Mouse (Mus musculus) midbrain, embryonic 12.5 days (tissue): ENCODE measurements around the gene Kdm2b. TPM values are rescaled to one million over a fixed set of nuclear protein-coding genes. Genes with fewer than 3 reads are reported as not detected.
A peak's percentile ranks its signal among the peaks of the same experiment; 100 is the strongest.

Experiments used
- ATAC-seq: fragments of 200-750 bp; cut with Nextera tagmentation; 2 replicates; pipeline ENCODE4 v1.8.0; 2017; ENCODE audit warnings: low read depth, moderate TSS enrichment, moderate library complexity; ENCODE audit not compliant: low FRiP score
- H3K27ac ChIP-seq: fragments of 300-500 bp; sonication (generic); replicated peaks from 2 replicates; pipeline ENCODE4 v1.5.1; 2016; ENCODE audit warnings: mild to moderate bottlenecking
- H3K27me3 ChIP-seq: fragments of 300-500 bp; sonication (generic); 2 replicates; pipeline ENCODE4 v1.6.1; 2016; ENCODE audit warnings: mild to moderate bottlenecking
- H3K36me3 ChIP-seq: fragments of 300-500 bp; sonication (generic); 2 replicates; pipeline ENCODE4 v1.6.1; 2016
- H3K4me1 ChIP-seq: fragments of 300-500 bp; sonication (generic); 2 replicates; pipeline ENCODE4 v1.6.1; 2016
- H3K4me2 ChIP-seq: fragments of 300-500 bp; sonication (generic); replicated peaks from 2 replicates; pipeline ENCODE4 v1.6.1; 2016; ENCODE audit warnings: mild to moderate bottlenecking, moderate library complexity
- H3K4me3 ChIP-seq: fragments of 300-500 bp; sonication (generic); 2 replicates; pipeline ENCODE4 v1.5.1; 2016; ENCODE audit warnings: mild to moderate bottlenecking
- H3K9ac ChIP-seq: fragments of 300-500 bp; sonication (generic); replicated peaks from 2 replicates; pipeline ENCODE4 v1.6.1; 2016; ENCODE audit warnings: mild to moderate bottlenecking, moderate library complexity
- H3K9me3 ChIP-seq: fragments of 300-500 bp; sonication (generic); 2 replicates; pipeline ENCODE4 v1.6.1; 2016; ENCODE audit warnings: mild to moderate bottlenecking
- WGBS: fragments of 180-500 bp; shearing (Covaris S2); methylation state at CpG from one replicate; pipeline ENCODE4 v1.1.7; 2016; 5-methylcytosine and 5-hydroxymethylcytosine counted together
- polyA plus RNA-seq: library from polyadenylated mRNA; unstranded; fragments of >200 nt; fragmentation: Nextera tagmentation; extraction: Ambion mirVana; gene quantifications from 2 replicates; pipeline ENCODE4 v1.2.1, GENCODE M21; 2016

Gene Kdm2b
- polyA plus RNA-seq, 1 experiment from 2014 or later = 108 TPM

DNA sequence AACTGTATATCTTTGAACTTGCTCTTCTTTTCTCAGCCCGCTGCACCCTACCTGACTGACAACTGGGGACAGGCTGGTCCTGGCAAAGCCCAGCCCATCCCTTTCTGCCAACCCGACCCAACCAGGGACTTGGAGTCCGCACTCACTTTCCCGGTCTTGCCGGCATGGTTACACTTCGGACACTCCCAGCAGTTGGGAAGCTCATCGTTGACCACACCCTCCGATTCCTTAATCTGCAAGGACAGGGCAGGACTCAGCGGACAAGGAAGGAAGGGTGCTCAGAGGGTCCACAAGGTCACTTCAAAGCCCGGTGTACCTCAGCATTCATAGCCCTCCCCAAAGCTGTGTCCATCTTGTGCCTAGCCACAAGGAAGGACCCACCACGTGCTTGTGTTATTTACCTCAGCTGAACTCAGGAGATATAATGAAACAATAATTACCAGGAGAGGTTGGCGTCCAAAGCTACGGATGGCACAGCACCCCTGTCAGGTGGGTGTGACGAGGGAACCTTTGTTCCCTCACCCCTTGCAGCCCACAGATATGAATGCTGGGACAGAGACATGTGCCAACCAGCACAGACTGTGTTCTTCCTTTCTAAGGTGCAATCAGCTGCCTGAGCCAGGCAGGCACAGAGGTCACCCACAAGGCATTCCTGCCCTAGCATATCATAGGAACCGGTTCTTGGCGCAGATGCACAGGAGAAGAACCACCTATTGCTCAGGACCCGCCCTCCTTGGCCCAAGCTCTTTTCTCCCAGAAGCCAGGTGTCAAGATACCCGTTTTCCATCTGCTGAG, 107.2 kb downstream of the Kdm2b start:
- no peak for ATAC-seq
- H3K4me2 ChIP-seq = no peak overlapping the region
- WGBS = 93% methylated on average over 18 of the region's 18 CpGs
- no peaks in the 10 kb centered on the region for H3K27me3 ChIP-seq
- H3K4me3 ChIP-seq = no peak overlapping the region
- peaks cover 58% of the 10 kb centered on the region for H3K36me3 ChIP-seq
- 0 out of 2 replicates have a peak, but pooled peaks cover 3% of the 10 kb centered on the region for H3K4me1 ChIP-seq
- no peak overlapping the region for H3K27ac ChIP-seq
- no peaks in the 10 kb centered on the region for H3K9me3 ChIP-seq
- H3K9ac ChIP-seq = no peak overlapping the region

GRCm38 (mm10) chr5:122881313-122881712, 108.3 kb downstream of the Kdm2b start:
- no peak overlapping the region for H3K27ac ChIP-seq
- H3K36me3 ChIP-seq = peaks cover 67% of the 10 kb centered on the region
- H3K9me3 ChIP-seq = no peaks in the 10 kb centered on the region
- 58% methylated on average over 5 of the region's 5 CpGs for WGBS
- no peak overlapping the region for H3K4me3 ChIP-seq
- H3K4me1 ChIP-seq = 0 out of 2 replicates have a peak, but pooled peaks cover 3% of the 10 kb centered on the region
- ATAC-seq = peak; percentile 38; the same call in 1 of the 2 replicates
- no peaks in the 10 kb centered on the region for H3K27me3 ChIP-seq
- H3K9ac ChIP-seq = no peak overlapping the region
- H3K4me2 ChIP-seq = no peak overlapping the region

DNA sequence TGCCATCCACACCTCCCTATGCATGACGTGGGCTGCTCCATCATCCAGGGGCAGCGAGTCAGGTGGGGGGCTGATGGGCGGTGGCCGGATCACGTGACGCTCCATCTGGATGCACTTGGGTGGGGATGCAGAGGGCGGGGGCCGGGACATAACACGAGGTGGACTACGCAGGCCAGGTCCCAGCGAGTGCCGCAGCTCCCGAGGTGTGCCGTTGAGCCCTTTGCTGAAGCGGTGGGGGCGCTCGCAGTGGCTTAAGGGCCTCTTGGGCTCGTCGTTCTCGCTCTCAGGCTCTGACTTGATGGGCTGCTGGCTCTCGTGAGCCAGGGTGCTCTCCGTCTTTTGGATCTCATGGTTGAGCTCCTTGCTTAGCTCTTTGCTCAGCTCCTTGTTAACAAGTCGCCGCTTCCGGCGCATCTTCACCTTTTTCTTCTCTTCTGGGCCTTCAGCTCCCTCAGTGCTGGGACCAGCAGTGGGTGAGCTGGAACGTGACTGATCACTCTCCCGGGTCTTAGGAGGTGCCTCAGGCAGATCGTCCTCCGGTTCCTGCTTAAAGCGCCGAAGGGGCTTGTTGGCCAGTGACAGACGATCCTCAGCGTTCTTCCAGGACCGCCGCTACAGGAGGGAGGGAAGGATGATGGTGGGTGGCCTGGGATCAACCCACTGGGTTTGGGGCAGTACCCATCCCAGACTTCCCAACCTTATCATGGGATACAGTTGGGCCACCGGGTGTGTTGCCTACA, 109.2 kb downstream of the Kdm2b start:
- Histone ChIP-seq H3K4me3 (no peak overlapping the region), H3K4me2 (no peak overlapping the region), H3K9ac (no peak overlapping the region), H3K9me3 (no peaks in the 10 kb centered on the region), H3K4me1 (0 out of 2 replicates have a peak, but pooled peaks cover 3% of the 10 kb centered on the region), H3K27ac (no peak overlapping the region), H3K27me3 (no peaks in the 10 kb centered on the region), H3K36me3 (peaks cover 72% of the 10 kb centered on the region)
- 95% methylated on average over 37 of the region's 37 CpGs for WGBS
- ATAC-seq = no peak

DNA sequence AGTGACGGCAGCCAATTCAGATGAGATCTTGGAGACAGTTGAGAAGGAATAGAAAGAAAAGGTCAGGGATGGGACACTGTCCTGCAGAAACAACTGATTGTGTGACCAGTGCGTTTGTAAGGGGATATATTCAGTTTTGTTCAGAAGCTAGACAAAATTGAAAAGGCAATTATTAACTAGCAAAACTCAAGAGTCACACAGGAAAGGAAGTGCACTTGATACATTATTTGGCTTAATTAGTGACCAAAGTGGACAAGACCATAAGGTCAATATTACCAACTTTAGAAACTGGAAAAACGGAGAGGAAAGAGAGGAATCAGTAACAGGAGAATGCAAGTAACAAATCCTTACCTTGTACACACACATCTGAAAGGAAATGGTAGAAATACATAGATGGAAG, 113.0 kb downstream of the Kdm2b start:
- Histone ChIP-seq H3K9me3 (no peaks in the 10 kb centered on the region), H3K27me3 (no peaks in the 10 kb centered on the region), H3K9ac (no peak overlapping the region), H3K4me2 (no peak overlapping the region), H3K4me1 (no peaks in the 10 kb centered on the region), H3K27ac (no peak overlapping the region), H3K36me3 (peaks cover 76% of the 10 kb centered on the region), H3K4me3 (no peak overlapping the region)
- no peak for ATAC-seq
- WGBS = 79% methylated on average over 3 of the region's 3 CpGs

DNA sequence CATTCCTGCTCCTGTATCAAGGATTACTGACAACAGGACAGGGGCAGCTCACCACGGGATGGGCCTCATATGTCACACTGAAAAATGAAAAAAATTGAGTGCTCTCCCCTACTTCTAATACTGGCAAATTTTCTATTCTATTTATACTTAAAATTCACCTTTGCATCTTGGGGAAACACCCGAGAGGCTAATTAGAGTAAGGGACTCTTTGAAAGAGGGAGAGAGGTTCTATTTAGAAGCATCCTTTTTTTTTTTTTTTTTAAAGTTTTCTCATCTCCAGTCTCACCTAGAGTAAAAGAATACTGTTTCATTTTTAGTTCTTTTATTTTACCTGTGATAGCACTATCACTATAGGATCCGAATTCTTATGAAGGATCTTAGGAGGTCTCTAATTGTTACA, 115.3 kb downstream of the Kdm2b start:
- no peak for ATAC-seq
- 90% methylated on average over 3 of the region's 3 CpGs for WGBS

GRCm38 (mm10) chr5:122873573-122873972, 116.0 kb downstream of the Kdm2b start:
- Histone ChIP-seq H3K36me3 (peaks cover 62% of the 10 kb centered on the region), H3K4me2 (no peak overlapping the region), H3K27me3 (no peaks in the 10 kb centered on the region), H3K9me3 (no peaks in the 10 kb centered on the region), H3K4me1 (no peaks in the 10 kb centered on the region), H3K9ac (no peak overlapping the region), H3K27ac (no peak overlapping the region), H3K4me3 (no peak overlapping the region)
- WGBS = 80% methylated on average over 2 of the region's 2 CpGs
- ATAC-seq = no peak

More for the DNA sequence above, 115.3 kb downstream of the Kdm2b start:
- Histone ChIP-seq H3K4me2 (no peak overlapping the region), H3K27me3 (no peaks in the 10 kb centered on the region), H3K36me3 (peaks cover 64% of the 10 kb centered on the region), H3K4me1 (no peaks in the 10 kb centered on the region), H3K4me3 (no peak overlapping the region), H3K27ac (no peak overlapping the region), H3K9me3 (no peaks in the 10 kb centered on the region), H3K9ac (no peak overlapping the region)

- Histone ChIP-seq H3K9ac (no peak overlapping the region), H3K27me3 (no peaks in the 10 kb centered on the region), H3K27ac (no peak overlapping the region), H3K4me1 (no peaks in the 10 kb centered on the region), H3K9me3 (no peaks in the 10 kb centered on the region), H3K4me2 (no peak overlapping the region), H3K4me3 (no peak overlapping the region), H3K36me3 (peaks cover 64% of the 10 kb centered on the region)
- 94% methylated on average over 3 of the region's 3 CpGs for WGBS
- no peak for ATAC-seq
Observed at GRCm38 (mm10) chr5:122872626-122873025, 117.0 kb downstream of the Kdm2b start.

DNA sequence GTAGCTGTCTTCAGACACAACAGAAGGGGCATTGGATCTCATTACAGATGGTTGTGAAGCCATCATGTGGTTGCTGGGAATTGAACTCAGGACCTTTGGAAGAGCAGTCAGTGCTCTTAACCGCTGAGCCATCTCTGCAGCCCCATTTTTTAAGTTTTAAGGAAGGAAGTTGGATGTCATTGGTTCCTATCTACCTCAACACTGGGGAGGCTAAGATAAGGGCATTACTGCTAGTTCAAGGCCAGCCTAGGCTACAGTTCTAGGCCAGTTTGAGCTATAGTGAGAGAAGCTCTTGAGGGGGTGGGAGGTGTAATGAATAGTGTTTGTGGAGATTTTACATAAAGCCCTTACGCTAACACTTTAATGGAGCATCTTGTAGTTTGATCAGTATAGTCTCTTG, 126.6 kb downstream of the Kdm2b start:
- Histone ChIP-seq H3K4me2 (no peak overlapping the region), H3K9ac (no peak overlapping the region), H3K9me3 (no peaks in the 10 kb centered on the region), H3K36me3 (peaks cover 56% of the 10 kb centered on the region), H3K27ac (no peak overlapping the region), H3K4me1 (no peaks in the 10 kb centered on the region), H3K4me3 (no peak overlapping the region), H3K27me3 (no peaks in the 10 kb centered on the region)
- ATAC-seq = no peak
- WGBS = 100% methylated on average over 2 of the region's 2 CpGs

DNA sequence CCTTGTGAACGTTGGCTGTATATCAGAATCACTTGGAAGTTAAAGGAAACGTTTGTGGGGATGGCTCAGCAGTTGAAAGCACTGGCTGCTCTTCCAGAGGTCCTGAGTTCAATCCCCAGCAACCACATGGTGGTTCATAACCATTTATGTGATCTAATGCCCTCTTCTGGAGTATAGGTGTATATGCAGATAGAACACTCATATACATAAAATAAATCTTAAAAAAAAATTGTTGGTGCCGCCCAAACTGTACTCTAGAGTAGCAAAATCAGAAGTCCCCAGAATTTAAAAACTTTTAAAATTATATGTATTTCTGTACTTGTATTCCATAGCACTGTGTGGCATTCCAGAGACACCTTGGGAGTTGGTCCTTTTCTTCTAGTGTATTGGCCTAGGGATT, 133.8 kb downstream of the Kdm2b start:
- no peak overlapping the region for H3K4me3 ChIP-seq
- H3K4me2 ChIP-seq = no peak overlapping the region
- no peak for ATAC-seq
- no peaks in the 10 kb centered on the region for H3K27me3 ChIP-seq
- H3K9ac ChIP-seq = no peak overlapping the region
- H3K4me1 ChIP-seq = peaks cover 11% of the 10 kb centered on the region
- H3K27ac ChIP-seq = no peak overlapping the region
- H3K9me3 ChIP-seq = no peaks in the 10 kb centered on the region
- WGBS = 84% methylated on average over 3 of the region's 3 CpGs
- H3K36me3 ChIP-seq = no peaks in the 10 kb centered on the region

DNA sequence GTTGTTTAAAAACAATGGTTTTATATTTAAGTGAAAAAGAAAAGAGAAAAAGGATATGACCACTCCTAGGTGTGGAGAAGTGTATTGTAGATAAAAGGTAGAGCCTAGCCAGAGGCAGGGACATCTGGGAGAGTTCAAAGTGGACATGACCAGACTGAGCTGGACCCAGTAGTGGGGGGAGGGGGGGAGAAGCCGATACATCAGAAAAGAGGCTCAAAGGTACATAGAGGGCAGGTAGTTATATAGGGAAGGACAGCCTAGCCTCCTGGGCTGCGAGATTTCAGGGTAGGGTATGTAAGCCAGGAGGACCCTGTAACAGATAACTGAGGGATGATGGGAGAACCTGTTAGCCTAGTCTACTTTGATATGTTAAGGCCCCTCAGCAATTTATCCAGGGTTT, 137.0 kb downstream of the Kdm2b start:
- H3K4me3 ChIP-seq = no peak overlapping the region
- no peaks in the 10 kb centered on the region for H3K27me3 ChIP-seq
- H3K9me3 ChIP-seq = no peaks in the 10 kb centered on the region
- H3K9ac ChIP-seq = no peak overlapping the region
- no peak overlapping the region for H3K4me2 ChIP-seq
- 69% methylated on average over 2 of the region's 2 CpGs for WGBS
- peaks cover 15% of the 10 kb centered on the region for H3K4me1 ChIP-seq
- no peak overlapping the region for H3K27ac ChIP-seq
- ATAC-seq = no peak
- no peaks in the 10 kb centered on the region for H3K36me3 ChIP-seq

- Histone ChIP-seq H3K4me1 (peaks cover 15% of the 10 kb centered on the region), H3K9me3 (no peaks in the 10 kb centered on the region), H3K27ac (peak overlapping the region; percentile 94), H3K36me3 (no peaks in the 10 kb centered on the region), H3K4me2 (peak overlapping the region; percentile 88), H3K4me3 (peak overlapping the region; percentile 80), H3K27me3 (no peaks in the 10 kb centered on the region), H3K9ac (peak overlapping the region; percentile 93)
- WGBS = under 1% methylated on average over 38 of the region's 38 CpGs
- ATAC-seq = peak; percentile 90
Observed at GRCm38 (mm10) chr5:122850319-122851002, 139.2 kb downstream of the Kdm2b start.
